In genomic region chr6:37360813-37361385, GRCm38 (mm10) we compare ENCODE assay signal across 16 mouse cellular contexts.
DNase-seq lines count a peak whose midpoint lies in the region; ATAC-seq lines count a peak whose summit lies in the region.
"Had no signal": no experiment of that assay in that cellular context is flagged by ENCODE, and none has a peak within 500 bp of the region (broad histone marks: within the 10 kb centered on the region; RNA-seq: fewer than 3 reads in every experiment).

No protein-coding gene starts in this region.

- ATAC-seq in heart, embryonic 11.5 days (replicated peaks; ENCODE audit: insufficient number of reproducible peaks, low FRiP score, low TSS enrichment) = no peak
- ATAC-seq in lung, embryonic 15.5 days (ENCODE audit: borderline replicate concordance, extremely low read depth, low FRiP score, low TSS enrichment) = no peak
- 0 out of 2 replicates have a peak, but pooled peaks have one; percentile 35 for ATAC-seq in embryonic facial prominence, embryonic 11.5 days (replicated peaks; ENCODE audit: insufficient number of reproducible peaks, low FRiP score, low TSS enrichment, low read depth)
- ATAC-seq in limb, embryonic 12.5 days (ENCODE audit: insufficient number of reproducible peaks, insufficient read depth, low FRiP score, low TSS enrichment, low read depth) = no peak
- ATAC-seq: CD4-positive, CD25-positive, alpha-beta regulatory T cell, adult 4 months had no signal

- no peak overlapping the region for H3K4me2 ChIP-seq in heart, embryonic 11.5 days
- no peak overlapping the region for H3K4me2 ChIP-seq in lung, embryonic 15.5 days
- no peak overlapping the region for H3K4me2 ChIP-seq in embryonic facial prominence, embryonic 11.5 days (ENCODE audit: low read depth, low read length)
- H3K4me2 ChIP-seq in limb, embryonic 12.5 days = no peak overlapping the region
- H3K4me2 ChIP-seq: hindbrain, embryonic 15.5 days; neural tube, embryonic 12.5 days had no signal

- H3K27ac ChIP-seq in heart, embryonic 11.5 days (ENCODE audit: low read depth, low read length) = peak overlapping the region; percentile 7; the same call in 1 of the 2 replicates
- peak overlapping the region; percentile 82 for H3K27ac ChIP-seq in lung, embryonic 15.5 days
- H3K27ac ChIP-seq in embryonic facial prominence, embryonic 11.5 days (replicated peaks; ENCODE audit: low read depth, low read length) = peak overlapping the region; percentile 22; the same call in 1 of the 2 replicates
- H3K27ac ChIP-seq in limb, embryonic 12.5 days = peak overlapping the region; percentile 66
- H3K27ac ChIP-seq: hindbrain, embryonic 15.5 days; neural tube, embryonic 12.5 days had no signal

- DNase-seq in heart, adult 8-10 months (ENCODE audit: low spot score) = no peak
- no peak for DNase-seq in lung, postnatal 10 days
- DNase-seq in embryonic facial prominence, embryonic 11.5 days (ENCODE audit: low spot score) = peak; percentile 64
- no peak for DNase-seq in cerebellum, postnatal 25 days
- DNase-seq in T-cell, adult 2 months (ENCODE audit: low spot score) = no peak
- DNase-seq: gastrocnemius, postnatal 36 days; kidney, adult 9 months; layer of hippocampus, adult 9-11 months; retina, postnatal 1 day; spleen, adult 18-20 months had no signal

- peaks cover 39% of the 10 kb centered on the region for H3K4me1 ChIP-seq in heart, embryonic 11.5 days (ENCODE audit: control insufficient read depth, insufficient read depth, low read length)
- peaks cover 35% of the 10 kb centered on the region for H3K4me1 ChIP-seq in lung, embryonic 15.5 days
- 0 out of 2 replicates have a peak, but pooled peaks cover 2% of the 10 kb centered on the region for H3K4me1 ChIP-seq in embryonic facial prominence, embryonic 11.5 days (ENCODE audit: control insufficient read depth, insufficient read depth, low read length)
- H3K4me1 ChIP-seq in limb, embryonic 12.5 days (replicated peaks) = peaks cover 41% of the 10 kb centered on the region
- H3K4me1 ChIP-seq: hindbrain, embryonic 15.5 days; neural tube, embryonic 12.5 days had no signal

- WGBS in heart, embryonic 11.5 days (ENCODE audit: insufficient replicate concordance) = 52% methylated on average over 11 of the region's 11 CpGs
- WGBS in lung, embryonic 15.5 days = 37% methylated on average over 11 of the region's 11 CpGs
- 25% methylated on average over 11 of the region's 11 CpGs for WGBS in embryonic facial prominence, embryonic 11.5 days
- WGBS in limb, embryonic 12.5 days = 25% methylated on average over 11 of the region's 11 CpGs

- no peak overlapping the region for H3K4me3 ChIP-seq in heart, embryonic 11.5 days (ENCODE audit: low read depth, low read length)
- H3K4me3 ChIP-seq in lung, embryonic 15.5 days = no peak overlapping the region
- H3K4me3 ChIP-seq in embryonic facial prominence, embryonic 11.5 days (ENCODE audit: low read depth, low read length) = no peak overlapping the region
- H3K4me3 ChIP-seq in limb, embryonic 12.5 days (replicated peaks) = no peak overlapping the region
- H3K4me3 ChIP-seq: hindbrain, embryonic 15.5 days; neural tube, embryonic 12.5 days had no signal

- H3K36me3 ChIP-seq in heart, embryonic 11.5 days (ENCODE audit: control insufficient read depth, insufficient read depth, low read length) = peaks cover 25% of the 10 kb centered on the region
- H3K36me3 ChIP-seq in lung, embryonic 15.5 days = peaks cover 43% of the 10 kb centered on the region
- no peaks in the 10 kb centered on the region for H3K36me3 ChIP-seq in embryonic facial prominence, embryonic 11.5 days (replicated peaks; ENCODE audit: control insufficient read depth, insufficient read depth, low read depth, low read length)
- H3K36me3 ChIP-seq in limb, embryonic 12.5 days = peaks cover 70% of the 10 kb centered on the region
- H3K36me3 ChIP-seq: hindbrain, embryonic 15.5 days; neural tube, embryonic 12.5 days had no signal

- H3K9me3 ChIP-seq in heart, embryonic 11.5 days (replicated peaks; ENCODE audit: control insufficient read depth, low read length) = no peaks in the 10 kb centered on the region
- H3K9me3 ChIP-seq in lung, embryonic 15.5 days = no peaks in the 10 kb centered on the region
- H3K9me3 ChIP-seq in embryonic facial prominence, embryonic 11.5 days (replicated peaks; ENCODE audit: control insufficient read depth, low read length) = no peaks in the 10 kb centered on the region
- no peaks in the 10 kb centered on the region for H3K9me3 ChIP-seq in limb, embryonic 12.5 days
- H3K9me3 ChIP-seq: hindbrain, embryonic 15.5 days; neural tube, embryonic 12.5 days had no signal

- H3K9ac ChIP-seq in heart, embryonic 11.5 days (ENCODE audit: low read depth, low read length) = no peak overlapping the region
- H3K9ac ChIP-seq in lung, embryonic 15.5 days = no peak overlapping the region
- no peak overlapping the region for H3K9ac ChIP-seq in embryonic facial prominence, embryonic 11.5 days (replicated peaks; ENCODE audit: low read length)
- 0 out of 2 replicates have a peak overlapping the region, but pooled peaks have one; percentile 23 for H3K9ac ChIP-seq in limb, embryonic 12.5 days (replicated peaks)
- H3K9ac ChIP-seq: hindbrain, embryonic 15.5 days; neural tube, embryonic 12.5 days had no signal

- no peaks in the 10 kb centered on the region for H3K27me3 ChIP-seq in heart, embryonic 11.5 days (ENCODE audit: control insufficient read depth, insufficient read depth, low read length)
- H3K27me3 ChIP-seq in lung, embryonic 15.5 days = no peaks in the 10 kb centered on the region
- no peaks in the 10 kb centered on the region for H3K27me3 ChIP-seq in embryonic facial prominence, embryonic 11.5 days (ENCODE audit: control insufficient read depth, insufficient read depth, low read length)
- no peaks in the 10 kb centered on the region for H3K27me3 ChIP-seq in limb, embryonic 12.5 days
- H3K27me3 ChIP-seq: hindbrain, embryonic 15.5 days; neural tube, embryonic 12.5 days had no signal

Comparison
In these comparisons a context has a peak if more than half of its experiments do, and no peak if none do; other contexts are left out.
1. H3K27ac ChIP-seq: peak in every context shown above with its lines; median percentile 82 in lung, embryonic 15.5 days; 66 in limb, embryonic 12.5 days; 22 in embryonic facial prominence, embryonic 11.5 days; 7 in heart, embryonic 11.5 days.